Mouse (Mus musculus): Measurements from ENCODE around the gene Ptpn4. TPM values are rescaled to one million over a fixed set of nuclear protein-coding genes. Genes with fewer than 3 reads are reported as not detected.
A peak's percentile ranks its signal among the peaks of the same experiment; 100 is the strongest.

Gene Ptpn4
- polyA plus RNA-seq, 1 experiment = 0.14 TPM

DNA sequence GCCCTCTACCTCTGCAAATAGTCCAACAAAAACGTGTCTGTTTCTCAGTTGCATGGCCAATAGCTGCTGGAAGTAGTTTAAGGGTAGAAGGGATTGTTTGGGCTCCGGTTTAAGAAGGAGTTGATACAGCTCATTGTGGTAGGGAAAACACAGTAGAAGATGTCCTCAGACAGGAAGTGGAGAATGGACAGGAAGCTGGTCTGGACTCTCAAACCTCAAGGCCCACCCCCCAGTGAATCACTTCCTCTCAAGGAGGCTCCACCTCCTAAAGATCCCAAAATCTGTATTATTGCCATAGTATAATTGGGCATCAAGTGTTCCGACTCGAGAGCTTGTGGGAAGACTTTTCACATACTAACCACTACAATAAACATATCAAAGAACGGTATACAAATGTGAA lies 22.2 kb upstream of the Ptpn4 start:
- Histone ChIP-seq H3K36me3 (ENCODE audit: control insufficient read depth) (no peaks in the 10 kb centered on the region), H3K4me3 (replicated peaks) (no peak overlapping the region), H3K4me1 (ENCODE audit: control insufficient read depth) (no peaks in the 10 kb centered on the region), H3K27me3 (ENCODE audit: control insufficient read depth) (no peaks in the 10 kb centered on the region), H3K9me3 (ENCODE audit: control insufficient read depth, low read length) (peaks cover 2% of the 10 kb centered on the region; the same call in 1 of the 2 replicates)
- no peak for TF ChIP-seq GATA1 (IDR thresholded peaks at IDR 0.05; ENCODE audit: low read length)
- TF ChIP-seq TAL1 (IDR thresholded peaks at IDR 0.05; ENCODE audit: low read length) = no peak

DNA sequence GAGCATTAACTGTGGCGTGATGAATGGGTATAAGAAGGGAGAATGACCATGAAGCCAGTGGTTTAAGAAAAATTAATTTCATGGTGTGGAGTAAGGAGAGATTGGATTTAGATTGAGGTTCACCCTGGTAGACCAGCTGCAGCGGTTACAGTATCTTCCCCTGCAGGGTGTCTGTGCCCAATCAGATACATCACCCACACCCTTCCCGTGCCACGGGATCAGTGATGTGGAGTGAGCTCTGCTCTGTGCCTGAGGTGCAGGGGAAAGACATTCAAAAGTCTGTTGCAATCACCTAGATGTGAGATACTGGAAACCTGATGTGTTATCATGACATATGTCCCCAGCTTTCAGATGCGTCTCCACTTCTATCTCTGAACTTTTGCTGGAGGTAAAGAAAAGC lies 15.6 kb upstream of the Ptpn4 start:
- TF ChIP-seq TAL1 (IDR thresholded peaks at IDR 0.05; ENCODE audit: low read length) (no peak), GATA1 (IDR thresholded peaks at IDR 0.05; ENCODE audit: low read length) (no peak)
- Histone ChIP-seq H3K4me3 (replicated peaks) (no peak overlapping the region), H3K36me3 (ENCODE audit: control insufficient read depth) (no peaks in the 10 kb centered on the region), H3K9me3 (ENCODE audit: control insufficient read depth, low read length) (peaks cover 2% of the 10 kb centered on the region; the same call in 1 of the 2 replicates), H3K27me3 (ENCODE audit: control insufficient read depth) (no peaks in the 10 kb centered on the region), H3K4me1 (ENCODE audit: control insufficient read depth) (peaks cover 2% of the 10 kb centered on the region; the same call in 1 of the 2 replicates)

GRCm38 (mm10) chr1:119852339-119852738 lies 14.9 kb upstream of the Ptpn4 start:
- H3K27me3 ChIP-seq (ENCODE audit: control insufficient read depth) = no peaks in the 10 kb centered on the region
- H3K9me3 ChIP-seq (ENCODE audit: control insufficient read depth, low read length) = no peaks in the 10 kb centered on the region
- H3K36me3 ChIP-seq (ENCODE audit: control insufficient read depth) = no peaks in the 10 kb centered on the region
- TF ChIP-seq TAL1 (IDR thresholded peaks at IDR 0.05; ENCODE audit: low read length) = no peak
- no peak for TF ChIP-seq GATA1 (IDR thresholded peaks at IDR 0.05; ENCODE audit: low read length)
- no peak overlapping the region for H3K4me3 ChIP-seq (replicated peaks)
- H3K4me1 ChIP-seq (ENCODE audit: control insufficient read depth) = peaks cover 2% of the 10 kb centered on the region; the same call in 1 of the 2 replicates

- H3K9me3 ChIP-seq (ENCODE audit: control insufficient read depth, low read length) = no peaks in the 10 kb centered on the region
- H3K4me1 ChIP-seq (ENCODE audit: control insufficient read depth) = peaks cover 2% of the 10 kb centered on the region; the same call in 1 of the 2 replicates
- H3K36me3 ChIP-seq (ENCODE audit: control insufficient read depth) = no peaks in the 10 kb centered on the region
- no peaks in the 10 kb centered on the region for H3K27me3 ChIP-seq (ENCODE audit: control insufficient read depth)
- TF ChIP-seq TAL1 (IDR thresholded peaks at IDR 0.05; ENCODE audit: low read length) = no peak
- no peak for TF ChIP-seq GATA1 (IDR thresholded peaks at IDR 0.05; ENCODE audit: low read length)
- no peak overlapping the region for H3K4me3 ChIP-seq (replicated peaks)
Observed at GRCm38 (mm10) chr1:119849146-119849935, 11.9 kb upstream of the Ptpn4 start.

GRCm38 (mm10) chr1:119845321-119845720 lies 7.9 kb upstream of the Ptpn4 start:
- no peak overlapping the region for H3K4me3 ChIP-seq (replicated peaks)
- no peaks in the 10 kb centered on the region for H3K27me3 ChIP-seq (ENCODE audit: control insufficient read depth)
- no peaks in the 10 kb centered on the region for H3K9me3 ChIP-seq (ENCODE audit: control insufficient read depth, low read length)
- H3K4me1 ChIP-seq (ENCODE audit: control insufficient read depth) = no peaks in the 10 kb centered on the region
- no peaks in the 10 kb centered on the region for H3K36me3 ChIP-seq (ENCODE audit: control insufficient read depth)
- no peak for TF ChIP-seq GATA1 (IDR thresholded peaks at IDR 0.05; ENCODE audit: low read length)
- no peak for TF ChIP-seq TAL1 (IDR thresholded peaks at IDR 0.05; ENCODE audit: low read length)

DNA sequence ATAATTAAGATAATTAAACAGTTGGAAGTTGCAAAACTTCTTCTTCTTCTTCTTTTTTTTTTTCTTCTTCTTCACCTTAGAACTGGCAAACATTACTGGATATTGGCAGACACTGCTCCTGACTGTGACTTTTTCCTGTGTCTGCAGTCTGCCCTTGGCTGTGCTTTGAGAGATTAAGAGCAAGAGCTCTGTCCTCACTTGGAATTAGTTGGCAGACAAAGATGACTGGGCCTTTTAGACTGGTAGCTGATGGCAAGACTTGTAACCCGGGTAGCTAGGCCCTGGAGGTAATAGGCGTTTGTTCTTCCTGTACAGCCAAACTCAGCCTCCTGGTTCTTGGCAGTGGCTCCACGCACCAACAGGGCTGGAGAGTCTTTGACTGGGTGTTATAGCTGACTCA lies 5.7 kb upstream of the Ptpn4 start:
- H3K27me3 ChIP-seq (ENCODE audit: control insufficient read depth) = peaks cover 6% of the 10 kb centered on the region
- H3K4me1 ChIP-seq (ENCODE audit: control insufficient read depth) = peaks cover 1% of the 10 kb centered on the region
- H3K36me3 ChIP-seq (ENCODE audit: control insufficient read depth) = no peaks in the 10 kb centered on the region
- H3K9me3 ChIP-seq (ENCODE audit: control insufficient read depth, low read length) = no peaks in the 10 kb centered on the region
- TF ChIP-seq TAL1 (IDR thresholded peaks at IDR 0.05; ENCODE audit: low read length) (no peak), GATA1 (IDR thresholded peaks at IDR 0.05; ENCODE audit: low read length) (no peak)
- no peak overlapping the region for H3K4me3 ChIP-seq (replicated peaks)

DNA sequence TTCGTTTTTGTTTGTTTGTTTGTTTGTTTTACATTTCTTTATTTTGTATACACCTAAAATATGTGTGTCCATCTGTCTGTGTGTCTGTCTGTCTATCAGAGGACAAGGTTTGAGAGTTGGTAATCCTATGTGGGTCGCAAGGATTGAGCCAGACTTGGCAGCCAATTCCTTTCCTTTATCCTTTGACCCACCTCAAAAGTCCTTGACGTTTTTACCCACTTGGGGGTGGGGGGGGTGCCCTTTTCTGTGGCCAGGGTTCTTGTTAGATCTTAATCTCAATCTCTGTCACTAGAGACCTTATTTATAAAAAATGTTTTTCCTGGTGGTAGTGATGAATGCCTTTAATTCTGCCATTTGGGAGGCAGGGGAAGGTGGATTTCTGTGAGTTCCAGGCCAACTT lies 828 bp upstream of the Ptpn4 start:
- Histone ChIP-seq H3K27me3 (ENCODE audit: control insufficient read depth) (peaks cover 6% of the 10 kb centered on the region), H3K4me1 (ENCODE audit: control insufficient read depth) (peaks cover 30% of the 10 kb centered on the region), H3K36me3 (ENCODE audit: control insufficient read depth) (no peaks in the 10 kb centered on the region), H3K9me3 (ENCODE audit: control insufficient read depth, low read length) (no peaks in the 10 kb centered on the region), H3K4me3 (replicated peaks) (no peak overlapping the region)
- TF ChIP-seq TAL1 (IDR thresholded peaks at IDR 0.05; ENCODE audit: low read length) (no peak), GATA1 (IDR thresholded peaks at IDR 0.05; ENCODE audit: low read length) (no peak)

GRCm38 (mm10) chr1:119836479-119837015 lies 866 bp downstream of the Ptpn4 start:
- Histone ChIP-seq H3K4me1 (ENCODE audit: control insufficient read depth) (peaks cover 30% of the 10 kb centered on the region), H3K4me3 (replicated peaks) (peak overlapping the region; percentile 91), H3K27me3 (ENCODE audit: control insufficient read depth) (peaks cover 6% of the 10 kb centered on the region), H3K36me3 (ENCODE audit: control insufficient read depth) (no peaks in the 10 kb centered on the region), H3K9me3 (ENCODE audit: control insufficient read depth, low read length) (no peaks in the 10 kb centered on the region)
- no peak for TF ChIP-seq GATA1 (IDR thresholded peaks at IDR 0.05; ENCODE audit: low read length)
- TF ChIP-seq TAL1 (IDR thresholded peaks at IDR 0.05; ENCODE audit: low read length) = no peak

DNA sequence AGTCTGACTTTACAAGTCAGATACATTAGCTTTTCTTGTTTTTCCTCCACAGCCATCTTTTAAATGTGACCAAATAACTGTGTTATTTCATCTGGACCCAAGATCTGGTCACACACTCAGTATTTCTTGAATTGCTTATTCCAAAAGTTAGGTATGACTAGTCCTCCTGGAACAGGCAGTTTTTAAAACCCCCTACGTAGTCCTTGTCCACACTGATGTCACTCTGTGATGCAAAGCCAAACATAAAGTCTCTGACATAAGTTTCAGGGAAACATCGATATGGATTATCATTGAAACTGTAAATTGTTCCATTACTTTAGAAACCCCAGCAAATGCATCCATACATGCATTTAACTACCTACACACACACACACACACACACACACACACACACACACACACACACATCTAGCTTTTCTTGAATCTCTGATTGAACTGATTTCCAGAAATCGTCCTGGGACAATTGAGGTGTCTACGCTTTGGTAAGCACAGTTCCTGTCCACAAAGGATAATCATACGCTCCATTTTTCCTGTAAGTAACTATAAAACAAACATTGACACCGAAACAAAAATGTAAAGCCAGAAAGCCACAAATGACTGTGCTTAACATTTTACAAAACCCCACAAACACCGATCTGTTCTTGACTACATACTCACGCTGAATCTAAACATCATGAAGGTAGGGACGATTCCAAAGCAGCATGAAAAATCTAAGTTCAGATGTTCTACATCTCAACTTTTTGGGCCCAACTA lies 1.5 kb downstream of the Ptpn4 start:
- Histone ChIP-seq H3K36me3 (ENCODE audit: control insufficient read depth) (no peaks in the 10 kb centered on the region), H3K4me1 (ENCODE audit: control insufficient read depth) (peaks cover 30% of the 10 kb centered on the region), H3K9me3 (ENCODE audit: control insufficient read depth, low read length) (no peaks in the 10 kb centered on the region), H3K27me3 (ENCODE audit: control insufficient read depth) (peaks cover 6% of the 10 kb centered on the region), H3K4me3 (replicated peaks) (peak overlapping the region; percentile 91)
- no peak for TF ChIP-seq GATA1 (IDR thresholded peaks at IDR 0.05; ENCODE audit: low read length)

Data from erythroblast, embryonic 14.5 days (primary cell).